Mouse (Mus musculus): ENCODE measurements around the gene B3galt4.
"Not testable (repeated sequence)": the region's sequence is repeated elsewhere in the genome, so short reads cannot be mapped to it uniquely, and the experiment has no call there.

B3galt4 gene

GRCm38 (mm10) chr17:33904835-33905234 is 46.5 kb downstream of the B3galt4 start, which contains the start of gene Platr17:
Gene Platr17 (plus strand): TSS chr17:33905135.
- not testable (repeated sequence) for DNase-seq (ENCODE audit: low read depth, low spot score)

GRCm38 (mm10) chr17:33903911-33904651 is 47.2 kb downstream of the B3galt4 start:
- not testable (repeated sequence) for DNase-seq (ENCODE audit: low read depth, low spot score)

GRCm38 (mm10) chr17:33902491-33902890 is 48.8 kb downstream of the B3galt4 start:
- DNase-seq (ENCODE audit: low read depth, low spot score) = peak; percentile 72

- DNase-seq (ENCODE audit: low read depth, low spot score) = no peak
These were observed 49.2 kb downstream of the B3galt4 start for GRCm38 (mm10) chr17:33902079-33902478.

DNA sequence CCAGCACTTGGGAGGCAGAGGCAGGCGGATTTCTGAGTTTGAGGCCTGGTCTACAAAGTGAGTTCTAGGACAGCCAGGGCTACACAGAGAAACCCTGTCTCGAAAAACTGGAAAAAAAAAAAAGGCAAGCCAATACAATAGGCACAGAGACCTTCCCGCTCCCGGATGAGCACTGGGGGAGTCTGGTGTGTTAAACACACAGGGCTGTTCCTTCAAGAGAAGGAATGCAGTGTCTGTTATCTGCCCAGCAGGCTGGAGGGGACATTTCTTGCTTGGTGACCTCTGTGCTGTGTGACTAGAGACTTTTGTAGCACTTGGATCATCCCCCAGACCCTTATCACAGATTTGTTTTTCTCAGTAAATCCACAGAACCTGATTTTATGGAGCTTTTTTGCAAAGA is 49.6 kb downstream of the B3galt4 start:
- no peak for DNase-seq (ENCODE audit: low read depth, low spot score)

DNA sequence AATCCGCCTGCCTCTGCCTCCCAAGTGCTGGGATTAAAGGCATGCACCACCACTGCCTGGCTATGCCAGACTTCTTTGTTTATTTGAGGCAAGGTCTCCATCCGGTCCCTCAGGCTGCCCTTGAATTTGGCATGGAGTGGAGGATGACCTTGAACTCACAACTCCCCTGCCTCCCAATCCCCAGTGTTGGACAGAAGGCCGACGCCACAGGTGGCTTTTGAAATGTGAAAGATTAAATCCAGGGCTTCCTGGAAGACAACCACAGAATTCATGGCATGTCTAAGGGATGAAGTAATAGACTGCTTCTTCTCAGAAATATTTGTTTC is 50.3 kb downstream of the B3galt4 start:
- DNase-seq (ENCODE audit: low read depth, low spot score) = no peak

GRCm38 (mm10) chr17:33900281-33900988 is 50.9 kb downstream of the B3galt4 start:
- DNase-seq (ENCODE audit: low read depth, low spot score) = no peak
